Mouse (Mus musculus): ENCODE measurements at regions not wholly inside any gene's neighbourhood (a gene's known extent, or its start where the extent isn't known, plus 50 kb on each side); places are given as distances from the start of the nearest gene placed in this dataset.

- TF ChIP-seq CTCF (IDR thresholded peaks at IDR 0.05; ENCODE audit: extremely low read depth, insufficient read depth, low read length) (no peak), POLR2A (IDR thresholded peaks at IDR 0.05; ENCODE audit: extremely low read depth, insufficient read depth, low read length) (no peak)
Measured at GRCm38 (mm10) chr6:80862256-80862655, 843.6 kb downstream of the Lrrtm4 start.
